Mouse (Mus musculus) brown adipose tissue, adult 24 weeks (tissue): Measurements from ENCODE around the gene Slfn8. TPM values are rescaled to one million over a fixed set of nuclear protein-coding genes. Genes with fewer than 3 reads are reported as not detected.

ENCODE experiments used
- H3K27ac ChIP-seq: fragments of 200-500 bp; replicated peaks from 2 replicates; pipeline ENCODE4 v1.5.1; 2012; ENCODE audit warnings: low read depth, mild to moderate bottlenecking, low read length
- H3K4me1 ChIP-seq: fragments of 200-500 bp; 2 replicates; pipeline ENCODE4 v1.6.1; 2012; ENCODE audit warnings: low read length, mixed read lengths; ENCODE audit not compliant: control insufficient read depth, insufficient read depth, insufficient read length
- H3K4me3 ChIP-seq: fragments of 200-500 bp; 2 replicates; pipeline ENCODE4 v1.5.1; 2012; ENCODE audit warnings: low read depth, mild to moderate bottlenecking, low read length, moderate library complexity; ENCODE audit not compliant: insufficient read depth
- polyA plus RNA-seq: library from polyadenylated mRNA; stranded (reverse); fragments of >200 nt; gene quantifications from 2 replicates; pipeline ENCODE4 v1.2.4, GENCODE M21; 2012; ENCODE audit not compliant: missing spikeins, insufficient read depth, insufficient read length

Gene Slfn8
- 0.79 and 2.6 TPM in 2 replicates for polyA plus RNA-seq

DNA sequence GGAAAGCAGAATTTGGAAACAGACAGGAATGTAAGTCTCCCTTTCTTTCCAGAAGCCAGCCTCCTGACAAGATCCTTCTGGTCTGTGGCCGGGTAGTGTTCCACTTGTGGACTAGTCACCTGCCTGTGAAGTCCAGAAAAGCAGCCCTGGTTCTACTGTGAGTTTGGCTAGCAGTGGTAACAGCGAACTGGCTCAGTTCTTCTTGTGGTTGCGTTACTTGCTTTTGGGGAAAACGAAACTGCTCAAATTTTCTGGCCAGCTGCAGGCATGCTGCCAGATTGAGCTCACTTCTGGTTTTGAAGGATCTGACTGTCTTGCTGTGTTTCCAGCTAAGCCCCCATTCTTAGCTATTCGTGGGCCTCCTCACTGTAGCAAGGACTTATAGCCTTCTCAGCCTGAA is at the start of gene Slfn8:
TSS of gene Slfn8 (minus strand) at position 190 of the 400 bp plus-strand sequence.
- H3K4me1 ChIP-seq: no peaks in the 10 kb centered on the region
- peak within 1 kb of the TSS; percentile 70 for H3K27ac ChIP-seq
- peak within 1 kb of the TSS; percentile 57 for H3K4me3 ChIP-seq

DNA sequence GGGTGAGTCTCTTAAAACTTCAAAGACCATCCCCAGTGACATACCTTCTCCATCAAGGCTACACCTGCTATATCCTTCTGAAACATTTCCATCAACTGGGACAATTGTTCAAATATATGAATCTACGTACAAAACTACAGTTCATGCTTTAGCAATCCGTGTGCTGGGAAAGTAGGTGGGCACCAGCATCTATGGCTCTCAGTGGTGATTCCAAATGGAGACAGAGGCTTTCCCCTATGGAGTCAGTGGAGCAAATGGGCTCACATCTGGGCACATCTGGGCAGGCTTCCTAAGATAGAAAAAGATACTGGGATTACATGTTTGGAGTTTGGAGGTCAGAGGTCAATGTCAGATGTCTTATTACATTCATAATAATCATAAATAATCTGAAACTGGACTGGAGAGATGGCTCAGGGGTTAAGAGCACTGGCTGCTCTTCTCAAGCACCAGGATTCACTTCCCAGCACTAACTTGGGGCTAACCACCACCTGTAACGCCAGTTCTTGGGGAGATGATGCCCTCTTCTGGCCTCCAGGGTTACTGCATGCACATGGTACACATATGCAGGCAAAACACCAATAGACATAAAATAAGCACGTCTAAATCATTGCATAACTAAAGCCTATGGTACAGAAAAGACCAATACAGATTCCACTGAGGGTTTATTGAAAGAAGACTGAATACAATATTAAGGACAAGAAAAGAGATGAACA is 47.5 kb upstream of the Slfn8 start:
- Histone ChIP-seq H3K4me1 (no peaks in the 10 kb centered on the region), H3K4me3 (no peak overlapping the region), H3K27ac (no peak overlapping the region; the same call in 1 of the 2 replicates)

DNA sequence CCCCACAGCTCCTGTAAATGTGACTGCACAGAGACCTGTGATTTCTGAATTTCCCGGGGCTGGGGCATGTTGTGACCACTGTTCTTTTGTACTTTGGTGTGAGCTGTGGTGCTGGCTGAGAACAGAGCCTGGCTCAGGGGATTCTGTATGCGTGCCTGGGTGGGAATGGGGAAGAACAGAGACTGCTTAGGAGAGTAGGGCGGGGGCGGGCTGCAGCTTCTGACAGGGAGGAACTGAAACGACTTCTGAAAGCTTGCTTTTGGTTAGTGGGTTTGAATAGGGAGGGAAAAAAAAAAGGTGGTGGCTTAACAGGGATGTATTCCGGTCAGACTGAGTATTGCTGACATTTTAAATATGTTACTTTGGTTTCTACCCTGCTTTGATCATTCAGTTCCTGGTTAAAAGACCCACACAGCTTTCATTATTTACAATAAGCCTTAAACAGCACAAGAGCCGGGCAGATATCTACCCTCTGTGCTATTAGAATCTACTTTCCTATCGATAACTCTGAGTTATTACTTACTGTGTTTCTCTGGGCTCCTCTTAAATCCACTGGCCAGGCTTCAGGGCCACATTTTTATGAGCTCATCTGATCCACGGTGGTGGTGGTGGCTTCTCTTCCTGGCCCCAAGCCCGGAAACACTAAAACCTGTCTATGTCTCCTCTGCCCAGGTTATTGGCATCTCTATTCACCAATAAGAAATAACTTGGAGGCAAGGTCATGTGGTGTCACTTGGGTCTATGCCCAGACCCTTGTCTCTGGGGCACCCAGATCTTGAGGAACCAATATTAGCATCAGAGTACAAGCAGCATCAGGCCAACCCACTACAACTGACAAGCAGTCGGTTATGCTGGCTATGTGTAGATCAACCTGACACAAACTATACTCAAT is 46.3 kb upstream of the Slfn8 start:
- H3K4me3 ChIP-seq: peak overlapping the region; percentile 59
- peak overlapping the region; percentile 76 for H3K27ac ChIP-seq
- no peaks in the 10 kb centered on the region for H3K4me1 ChIP-seq

DNA sequence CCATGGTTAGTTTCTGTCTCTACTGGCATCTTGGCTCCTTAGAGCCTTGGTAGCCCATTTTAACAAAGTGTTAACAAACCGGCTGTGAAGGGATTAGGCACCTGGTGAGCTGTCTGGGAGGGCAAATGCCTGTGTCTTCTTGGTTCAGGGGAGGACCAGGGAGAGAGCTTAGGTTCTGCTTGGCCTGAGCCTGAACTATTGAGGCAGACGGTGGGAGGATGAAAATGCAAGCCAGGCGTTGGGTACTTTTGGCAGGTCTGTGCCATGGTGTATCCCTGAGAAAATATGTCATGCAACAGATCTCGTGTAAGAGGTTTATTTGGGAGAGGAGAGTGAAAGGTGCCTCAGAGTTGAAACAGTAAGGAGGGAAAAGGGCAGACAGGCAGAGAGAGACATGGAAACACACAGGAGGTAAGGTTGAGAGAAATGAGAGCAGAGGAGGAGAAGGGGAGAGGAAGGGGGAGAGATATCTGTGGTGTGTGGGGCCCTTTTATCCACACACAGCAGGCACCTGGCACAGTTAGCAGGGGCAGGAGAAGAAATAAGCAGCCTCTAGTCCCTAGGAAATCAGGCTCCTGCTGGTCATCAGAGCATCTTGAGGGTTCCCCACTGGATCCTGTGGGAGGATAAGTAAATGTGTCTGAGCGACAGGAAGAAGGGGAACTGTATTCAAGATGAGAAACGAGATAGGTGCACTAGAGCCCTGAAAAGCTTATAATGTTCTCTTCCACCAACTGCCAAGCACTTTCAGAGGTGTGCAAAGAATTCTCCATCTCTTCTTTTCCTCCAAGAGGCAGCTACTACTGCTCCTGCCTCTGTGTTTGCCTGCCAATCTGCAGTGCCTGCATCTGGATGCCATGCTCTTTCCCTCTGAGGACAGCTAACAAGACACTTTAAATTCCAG is 45.1 kb upstream of the Slfn8 start:
- Histone ChIP-seq H3K4me1 (no peaks in the 10 kb centered on the region), H3K4me3 (peak overlapping the region; percentile 54), H3K27ac (peak overlapping the region; percentile 70)

DNA sequence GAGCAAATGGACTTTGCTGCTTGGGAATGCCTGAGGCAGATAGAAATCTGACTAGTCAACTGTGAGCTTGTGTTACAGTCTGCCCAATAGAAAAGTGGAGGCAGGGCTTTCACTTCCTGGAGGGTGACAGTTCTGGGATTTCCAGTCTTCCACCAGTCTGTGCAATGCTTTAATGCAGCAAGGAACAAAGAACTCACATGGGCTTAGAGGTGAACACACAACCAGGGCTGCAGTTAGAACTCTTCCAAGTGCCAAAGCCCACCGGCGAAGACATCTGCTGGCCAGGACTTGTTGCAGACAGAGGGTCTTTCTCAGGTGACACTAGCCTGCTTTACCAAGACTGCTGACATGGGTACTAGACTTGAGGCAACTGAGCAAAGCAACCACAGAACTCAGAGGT is 44.3 kb upstream of the Slfn8 start, which contains the start of gene Slfn2:
TSS of gene Slfn2 (plus strand) at position 167 of the 400 bp plus-strand sequence.
- no peaks in the 10 kb centered on the region for H3K4me1 ChIP-seq
- H3K27ac ChIP-seq: peak within 1 kb of the TSS; percentile 70
- peak within 1 kb of the TSS; percentile 54 for H3K4me3 ChIP-seq

GRCm38 (mm10) chr11:83063941-83064349 is 43.3 kb upstream of the Slfn8 start:
- Histone ChIP-seq H3K4me1 (no peaks in the 10 kb centered on the region), H3K27ac (peak overlapping the region; percentile 65; the same call in 1 of the 2 replicates), H3K4me3 (no peak overlapping the region)

DNA sequence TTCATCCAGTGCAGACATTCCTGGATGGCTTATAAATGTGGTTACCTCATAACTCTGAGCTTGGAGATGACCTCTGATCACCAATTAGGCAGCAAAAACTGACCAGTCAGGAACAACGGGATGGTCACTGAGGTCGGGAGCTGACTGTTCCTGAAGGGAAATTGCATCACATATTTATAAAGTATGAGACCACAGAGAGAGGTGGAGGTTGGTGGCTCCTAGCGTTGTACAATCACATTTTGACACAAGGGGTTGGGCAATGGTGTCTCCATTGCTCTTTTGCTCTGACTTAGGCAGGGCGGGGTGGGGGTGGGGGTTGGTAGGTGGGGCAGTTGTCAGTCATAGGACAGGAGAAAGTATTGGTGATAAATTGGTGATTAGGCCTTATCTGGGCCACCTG is 42.5 kb upstream of the Slfn8 start:
- no peak overlapping the region for H3K4me3 ChIP-seq
- peak overlapping the region; percentile 47 for H3K27ac ChIP-seq
- no peaks in the 10 kb centered on the region for H3K4me1 ChIP-seq

DNA sequence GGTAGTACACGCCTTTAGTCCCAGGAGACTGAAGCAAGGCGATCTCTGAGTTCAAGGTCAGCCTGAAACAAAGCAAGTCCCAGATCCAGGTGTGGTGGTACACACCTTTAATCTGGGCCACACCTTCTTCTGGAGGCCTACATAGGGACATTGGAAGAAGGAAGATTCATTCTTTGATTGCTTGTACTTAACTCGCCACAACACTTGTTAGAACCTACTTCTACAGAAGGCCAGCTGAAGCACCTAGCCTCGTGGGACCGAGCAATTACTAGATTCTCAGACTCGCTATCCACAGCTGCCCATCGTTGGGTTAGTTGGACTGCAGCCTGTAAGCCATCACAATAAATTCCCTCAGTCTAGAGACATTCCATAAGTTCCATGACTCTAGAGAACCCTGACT is 41.2 kb upstream of the Slfn8 start:
- Histone ChIP-seq H3K27ac (no peak overlapping the region), H3K4me3 (no peak overlapping the region), H3K4me1 (no peaks in the 10 kb centered on the region)

DNA sequence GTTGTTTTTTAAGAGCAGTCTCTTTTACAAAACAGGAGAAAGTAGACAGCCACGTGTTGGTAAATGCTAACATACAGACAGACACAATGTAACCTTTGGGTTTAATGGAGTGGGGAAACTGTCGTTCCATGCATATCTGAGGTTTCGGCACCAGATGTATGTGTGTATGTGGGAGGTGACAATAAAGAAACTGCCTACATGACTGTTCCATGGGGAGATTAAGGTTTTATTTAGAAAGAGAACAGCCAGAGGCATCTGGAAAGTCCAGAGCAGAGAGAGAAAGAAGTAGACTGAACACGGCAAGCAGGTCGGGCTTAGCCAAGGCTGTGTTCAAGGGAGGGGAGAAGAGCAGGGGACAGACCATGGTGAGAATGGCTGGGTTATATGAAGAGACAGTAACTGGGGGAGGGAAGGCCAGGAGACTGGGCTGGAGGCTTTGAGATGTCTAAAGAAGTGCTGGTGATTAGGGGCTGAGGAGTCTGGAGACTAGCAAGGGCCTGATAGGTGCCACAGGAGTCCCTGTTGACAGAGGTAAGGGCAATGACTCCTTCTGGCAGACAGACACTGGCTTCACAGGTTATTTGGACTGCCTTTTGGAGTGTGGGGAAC is 39.9 kb upstream of the Slfn8 start:
- Histone ChIP-seq H3K4me3 (no peak overlapping the region), H3K4me1 (no peaks in the 10 kb centered on the region), H3K27ac (no peak overlapping the region)

DNA sequence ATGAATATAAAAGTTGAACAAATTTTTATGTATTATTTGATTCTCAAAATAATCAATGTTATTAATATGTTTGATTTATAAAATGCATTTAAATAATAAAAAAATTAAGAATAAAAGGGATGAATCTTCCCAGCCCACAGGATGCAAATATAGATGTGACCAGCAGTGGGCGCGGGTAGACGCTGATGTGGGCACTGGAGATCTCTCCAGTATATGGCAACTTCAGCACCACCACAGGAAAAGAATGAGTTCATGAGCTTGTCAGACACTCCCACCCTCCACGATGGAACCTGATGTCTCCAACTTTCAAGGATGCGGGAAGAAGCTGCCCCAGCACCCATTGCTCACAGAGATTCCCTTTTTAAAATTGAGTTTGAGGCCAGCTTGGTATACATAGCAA is 37.3 kb upstream of the Slfn8 start:
- H3K27ac ChIP-seq: no peak overlapping the region
- no peaks in the 10 kb centered on the region for H3K4me1 ChIP-seq
- H3K4me3 ChIP-seq: no peak overlapping the region

- no peaks in the 10 kb centered on the region for H3K4me1 ChIP-seq
- no peak overlapping the region for H3K27ac ChIP-seq
- no peak overlapping the region for H3K4me3 ChIP-seq
Observed at GRCm38 (mm10) chr11:83045642-83046041, 25.0 kb upstream of the Slfn8 start.

- no peak overlapping the region for H3K4me3 ChIP-seq
- no peaks in the 10 kb centered on the region for H3K4me1 ChIP-seq
- H3K27ac ChIP-seq: no peak overlapping the region
Observed at GRCm38 (mm10) chr11:83043891-83044290, 23.3 kb upstream of the Slfn8 start.

GRCm38 (mm10) chr11:83041000-83041399 is 20.4 kb upstream of the Slfn8 start:
- H3K27ac ChIP-seq: no peak overlapping the region
- H3K4me3 ChIP-seq: no peak overlapping the region
- no peaks in the 10 kb centered on the region for H3K4me1 ChIP-seq

GRCm38 (mm10) chr11:83040325-83040724 is 19.7 kb upstream of the Slfn8 start:
- Histone ChIP-seq H3K4me3 (peak overlapping the region; percentile 29), H3K4me1 (no peaks in the 10 kb centered on the region), H3K27ac (no peak overlapping the region)
